Mouse (Mus musculus) hindbrain, postnatal 0 days (tissue): ENCODE results near the gene Odf2l. TPM values are rescaled to one million over a fixed set of nuclear protein-coding genes. Genes with fewer than 3 reads are reported as not detected.

ENCODE experiments used
- ATAC-seq: fragments of 200-750 bp; cut with Nextera tagmentation; 2 replicates; pipeline ENCODE4 v1.8.0; 2017; ENCODE audit warnings: mild to moderate bottlenecking, moderate TSS enrichment, moderate library complexity
- DNase-seq: peaks from one replicate; pipeline ENCODE4 v3.0.0-alpha.2; 2015; ENCODE audit warnings: low spot score
- H3K27ac ChIP-seq: fragments of 300-500 bp; sonication (generic); 2 replicates; pipeline ENCODE4 v1.5.1; 2014; ENCODE audit warnings: mild to moderate bottlenecking
- H3K27me3 ChIP-seq: fragments of 300-500 bp; sonication (generic); 2 replicates; pipeline ENCODE4 v1.6.1; 2014; ENCODE audit warnings: low read length, mixed read lengths; ENCODE audit not compliant: insufficient read depth
- H3K36me3 ChIP-seq: fragments of 300-500 bp; sonication (generic); 2 replicates; pipeline ENCODE4 v1.6.1; 2014; ENCODE audit warnings: low read length, mixed read lengths; ENCODE audit not compliant: insufficient read depth
- H3K4me1 ChIP-seq: fragments of 300-500 bp; sonication (generic); 2 replicates; pipeline ENCODE4 v1.6.1; 2014; ENCODE audit warnings: antibody characterized with exemption, low read length, mixed read lengths; ENCODE audit not compliant: insufficient read depth
- H3K4me2 ChIP-seq: fragments of 300-500 bp; sonication (generic); 2 replicates; pipeline ENCODE4 v1.6.1; 2014; ENCODE audit warnings: low read depth, mild to moderate bottlenecking, low read length, moderate library complexity, mixed read lengths
- H3K4me3 ChIP-seq: fragments of 300-500 bp; sonication (generic); 2 replicates; pipeline ENCODE4 v1.5.1; 2014; ENCODE audit warnings: low read length
- H3K9ac ChIP-seq: fragments of 300-500 bp; sonication (generic); replicated peaks from 2 replicates; pipeline ENCODE4 v1.6.1; 2014; ENCODE audit warnings: mild to moderate bottlenecking, low read length, moderate library complexity, mixed read lengths
- H3K9me3 ChIP-seq: fragments of 300-500 bp; sonication (generic); 2 replicates; pipeline ENCODE4 v1.6.1; 2016; ENCODE audit warnings: low read length, mixed read lengths
- CTCF ChIP-seq: IDR thresholded peaks from 2 replicates; pipeline ENCODE4 v1.5.1; 2016; ENCODE audit warnings: antibody characterized with exemption, control low read depth, low read depth
- WGBS: fragments of 180-500 bp; shearing (Covaris S2); extraction: QIAGEN DNeasy Blood & Tissue Kit; methylation state at CpG from one replicate; pipeline ENCODE4 v1.1.7; 2014; 5-methylcytosine and 5-hydroxymethylcytosine counted together
- polyA plus RNA-seq: library from polyadenylated mRNA; unstranded; fragments of >200 nt; fragmentation: Nextera tagmentation; extraction: Ambion mirVana; gene quantifications from 2 replicates; pipeline ENCODE4 v1.2.1, GENCODE M21; 2015
- total RNA-seq: library from RNA; depleted of rRNA; stranded (reverse); fragments of >200 nt; gene quantifications from 2 replicates; pipeline ENCODE4 v1.2.3, GENCODE M21; 2014

Odf2l gene
- total and polyA plus RNA-seq, 2 experiments from 2014 or later, result 7.8 to 9.7 TPM

DNA sequence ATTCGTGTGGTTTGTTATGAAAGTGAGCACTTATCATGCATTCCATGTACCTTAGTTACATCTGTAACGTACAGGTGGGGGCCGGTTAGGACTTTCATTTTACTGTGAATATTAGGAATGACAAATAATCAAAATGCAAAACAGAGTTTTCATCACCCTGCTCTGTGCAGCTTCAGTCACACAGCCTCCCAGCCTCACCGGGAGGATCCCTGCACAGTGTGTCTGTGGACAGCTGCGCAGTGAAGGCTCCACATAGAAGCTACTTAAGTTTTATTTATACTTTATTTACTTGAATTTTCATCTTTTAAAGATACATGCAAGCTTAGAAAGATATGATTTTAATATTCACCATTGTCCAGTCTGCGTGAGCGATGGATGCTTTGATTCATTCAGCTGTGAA, 32.7 kb downstream of the Odf2l start:
- no peak for TF ChIP-seq CTCF
- Histone ChIP-seq H3K4me1 (no peaks in the 10 kb centered on the region), H3K4me2 (no peak overlapping the region), H3K9ac (no peak overlapping the region), H3K36me3 (peaks cover 4% of the 10 kb centered on the region; the same call in 1 of the 2 replicates), H3K27ac (no peak overlapping the region), H3K4me3 (no peak overlapping the region), H3K27me3 (no peaks in the 10 kb centered on the region), H3K9me3 (no peaks in the 10 kb centered on the region)
- 85% methylated on average over 7 of the region's 7 CpGs for WGBS
- DNase-seq (no peak), ATAC-seq (no peak)

DNA sequence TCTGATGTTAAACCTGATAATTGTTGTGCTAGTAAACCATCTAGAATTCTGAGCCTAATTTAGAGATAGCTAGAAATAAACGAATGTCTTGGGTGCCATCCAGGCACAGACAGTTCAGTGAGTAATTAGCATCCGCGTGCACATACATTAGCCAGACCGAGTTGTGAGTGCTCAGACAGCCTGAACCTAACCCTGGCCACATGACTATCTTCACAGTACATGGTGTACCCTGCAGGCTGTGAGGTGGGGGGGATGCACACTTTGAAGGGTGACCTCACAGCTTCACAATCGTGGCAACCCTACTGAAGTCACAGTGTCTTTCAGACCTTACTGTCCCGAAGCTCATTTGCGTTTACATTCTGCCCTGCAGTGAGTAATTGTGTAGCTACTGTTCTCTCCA, 33.5 kb downstream of the Odf2l start:
- Histone ChIP-seq H3K4me1 (no peaks in the 10 kb centered on the region), H3K27ac (no peak overlapping the region), H3K9ac (no peak overlapping the region), H3K4me3 (no peak overlapping the region), H3K4me2 (no peak overlapping the region), H3K36me3 (peaks cover 4% of the 10 kb centered on the region; the same call in 1 of the 2 replicates), H3K27me3 (no peaks in the 10 kb centered on the region), H3K9me3 (no peaks in the 10 kb centered on the region)
- TF ChIP-seq CTCF, result no peak
- DNase-seq (no peak), ATAC-seq (0 out of 2 replicates have a peak, but pooled peaks have one; percentile 40)
- WGBS, result 63% methylated on average over 7 of the region's 7 CpGs

DNA sequence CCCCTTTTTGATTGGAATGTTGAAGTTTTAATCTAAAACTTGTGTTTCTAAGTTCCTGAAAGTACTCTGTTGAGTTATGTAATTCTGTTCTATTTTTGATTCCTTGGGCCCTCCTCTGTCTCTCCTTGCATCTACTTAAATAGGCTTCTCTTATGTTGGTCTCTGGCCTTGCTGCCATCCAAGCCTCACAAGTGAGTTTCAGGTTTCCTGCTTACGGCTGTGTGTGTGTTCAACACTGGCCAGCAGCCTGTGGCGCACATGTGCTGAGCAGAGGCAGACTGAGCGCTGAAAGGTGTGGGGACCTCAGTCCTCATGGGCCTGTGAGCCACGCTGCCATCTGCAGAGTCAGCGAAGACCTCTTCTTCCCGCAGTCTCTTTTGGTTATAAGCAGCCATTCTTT, 38.5 kb downstream of the Odf2l start:
- 92% methylated on average over 6 of the region's 6 CpGs for WGBS
- TF ChIP-seq CTCF, result no peak
- no peak for DNase-seq

DNA sequence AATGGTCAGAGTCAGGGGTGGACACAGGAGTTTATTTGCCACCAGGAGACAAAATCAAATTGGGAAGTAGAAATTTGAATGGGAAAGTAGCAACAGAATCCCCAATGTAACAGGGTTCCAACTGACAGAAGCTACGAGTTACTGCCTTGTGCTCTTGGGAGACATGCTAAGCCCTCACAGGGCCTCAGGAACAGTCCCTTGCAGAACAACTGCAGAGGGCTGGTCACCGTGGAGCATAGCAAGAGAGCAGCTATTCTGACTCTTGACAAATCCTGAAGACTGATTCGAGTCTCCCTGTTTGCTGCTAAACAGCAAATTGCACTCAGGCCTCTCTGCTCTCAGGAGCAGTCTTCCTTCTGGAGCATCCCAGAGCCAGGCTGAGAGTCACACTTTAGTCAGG, 40.1 kb downstream of the Odf2l start:
- Histone ChIP-seq H3K4me2 (no peak overlapping the region), H3K27me3 (no peaks in the 10 kb centered on the region), H3K27ac (no peak overlapping the region), H3K4me1 (no peaks in the 10 kb centered on the region), H3K9me3 (no peaks in the 10 kb centered on the region), H3K4me3 (no peak overlapping the region), H3K9ac (no peak overlapping the region), H3K36me3 (no peaks in the 10 kb centered on the region)
- WGBS, result 87% methylated on average over 3 of the region's 3 CpGs
- DNase-seq (no peak), ATAC-seq (no peak)
- no peak for TF ChIP-seq CTCF

More for the DNA sequence above, 38.5 kb downstream of the Odf2l start:
- Histone ChIP-seq H3K4me2 (no peak overlapping the region), H3K9me3 (no peaks in the 10 kb centered on the region), H3K27me3 (no peaks in the 10 kb centered on the region), H3K9ac (no peak overlapping the region), H3K27ac (no peak overlapping the region), H3K36me3 (no peaks in the 10 kb centered on the region), H3K4me1 (no peaks in the 10 kb centered on the region), H3K4me3 (no peak overlapping the region)
- ATAC-seq, result no peak

DNA sequence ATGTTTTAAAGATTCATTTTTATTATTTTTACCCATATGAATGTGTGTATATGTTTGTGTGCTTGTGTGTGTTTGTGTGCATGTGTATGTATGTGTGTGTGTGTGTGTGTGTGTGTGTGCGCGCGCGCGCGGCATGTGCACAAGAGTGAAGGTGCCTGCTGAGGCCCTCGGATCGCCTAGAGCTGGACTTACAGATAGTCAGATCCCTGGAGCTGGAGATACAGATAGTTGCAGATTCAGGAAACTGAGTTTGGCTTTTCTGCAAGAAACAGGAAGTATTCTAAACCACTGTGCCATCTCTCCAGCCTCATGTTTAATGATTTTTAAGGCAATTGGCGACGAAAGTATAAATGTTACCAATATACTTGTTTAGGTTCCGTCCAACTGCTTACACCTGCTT, 48.4 kb downstream of the Odf2l start:
- DNase-seq (no peak), ATAC-seq (no peak)
- Histone ChIP-seq H3K27me3 (no peaks in the 10 kb centered on the region), H3K9ac (no peak overlapping the region), H3K4me3 (no peak overlapping the region), H3K9me3 (no peaks in the 10 kb centered on the region), H3K4me1 (no peaks in the 10 kb centered on the region), H3K27ac (no peak overlapping the region), H3K36me3 (no peaks in the 10 kb centered on the region), H3K4me2 (no peak overlapping the region)
- 95% methylated on average over 11 of the region's 11 CpGs for WGBS
- no peak for TF ChIP-seq CTCF

DNA sequence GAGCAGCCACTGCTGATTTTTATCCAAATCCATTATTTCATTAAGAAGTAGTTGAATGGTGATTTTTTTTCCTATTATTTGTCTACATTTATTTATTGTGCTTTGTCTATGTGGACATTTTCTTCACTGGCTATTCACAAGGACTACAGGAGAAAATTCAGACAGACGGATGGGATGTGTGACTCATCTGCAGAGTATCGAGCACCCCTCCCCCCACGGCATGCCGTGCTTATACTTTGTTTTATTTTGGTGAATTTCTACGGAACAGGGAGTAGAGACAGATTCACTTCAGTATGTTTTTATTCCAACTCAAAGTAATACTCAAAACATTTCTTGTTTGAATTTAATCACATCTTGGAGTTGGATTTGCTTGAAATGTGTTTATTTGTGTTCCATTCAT, 49.4 kb downstream of the Odf2l start:
- ATAC-seq, result no peak
- H3K9ac ChIP-seq, result no peak overlapping the region

DNA sequence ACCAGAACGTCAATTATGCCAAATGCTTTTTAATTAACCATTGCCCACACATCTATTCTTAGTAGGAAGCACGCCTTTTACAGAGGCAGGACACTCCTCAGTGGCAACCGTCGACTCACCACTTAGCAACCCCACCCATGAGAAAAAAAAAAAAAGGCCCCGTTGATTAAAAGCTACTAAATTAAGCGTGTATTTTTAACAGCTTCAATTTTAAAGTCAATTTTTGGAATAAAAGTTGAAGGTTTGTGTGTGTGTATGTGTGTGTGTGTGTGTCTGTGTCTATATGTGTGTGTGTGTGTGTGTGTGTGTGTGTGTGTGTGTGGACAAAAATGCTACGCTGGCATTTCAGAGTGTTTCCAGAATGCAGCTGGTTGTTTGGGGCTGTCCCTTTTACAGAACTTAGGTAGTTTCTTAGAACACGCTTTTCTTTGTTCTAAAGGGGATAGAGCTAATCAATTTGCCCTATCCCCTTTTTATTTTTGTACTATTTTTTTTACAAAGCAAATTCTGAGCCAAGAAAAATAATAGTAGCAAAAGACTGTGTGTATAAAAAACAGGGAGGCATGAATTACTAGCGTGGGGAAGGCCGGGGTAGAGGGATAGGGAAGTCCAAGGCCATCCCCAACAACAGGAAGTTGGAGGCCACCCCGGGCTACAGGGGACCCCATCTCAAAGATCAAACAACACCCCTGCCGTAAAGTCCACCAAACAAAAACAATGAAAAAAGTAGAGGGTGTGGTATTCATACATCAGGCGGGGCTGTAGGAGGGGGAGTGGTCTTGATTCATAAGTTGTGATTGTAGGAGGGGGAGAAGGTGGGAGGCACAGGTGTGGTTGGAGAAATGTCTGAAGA, 50.7 kb downstream of the Odf2l start:
- WGBS, result 67% methylated on average over 13 of the region's 13 CpGs
- H3K4me2 ChIP-seq, result no peak overlapping the region
- no peak for TF ChIP-seq CTCF
- no peak overlapping the region for H3K4me3 ChIP-seq
- no peak for ATAC-seq
- no peaks in the 10 kb centered on the region for H3K36me3 ChIP-seq
- DNase-seq, result no peak
- H3K9me3 ChIP-seq, result no peaks in the 10 kb centered on the region
- no peaks in the 10 kb centered on the region for H3K4me1 ChIP-seq
- no peak overlapping the region for H3K27ac ChIP-seq
- no peak overlapping the region for H3K9ac ChIP-seq
- H3K27me3 ChIP-seq, result no peaks in the 10 kb centered on the region

More for the DNA sequence above, 49.4 kb downstream of the Odf2l start:
- no peaks in the 10 kb centered on the region for H3K36me3 ChIP-seq
- 85% methylated on average over 5 of the region's 5 CpGs for WGBS
- no peak overlapping the region for H3K27ac ChIP-seq
- H3K4me3 ChIP-seq, result no peak overlapping the region
- H3K27me3 ChIP-seq, result no peaks in the 10 kb centered on the region
- no peak for TF ChIP-seq CTCF
- no peaks in the 10 kb centered on the region for H3K4me1 ChIP-seq
- no peaks in the 10 kb centered on the region for H3K9me3 ChIP-seq
- DNase-seq, result no peak
- no peak overlapping the region for H3K4me2 ChIP-seq
